Comparison of ENCODE assay signal across 8 mouse cellular contexts in the genomic region with DNA sequence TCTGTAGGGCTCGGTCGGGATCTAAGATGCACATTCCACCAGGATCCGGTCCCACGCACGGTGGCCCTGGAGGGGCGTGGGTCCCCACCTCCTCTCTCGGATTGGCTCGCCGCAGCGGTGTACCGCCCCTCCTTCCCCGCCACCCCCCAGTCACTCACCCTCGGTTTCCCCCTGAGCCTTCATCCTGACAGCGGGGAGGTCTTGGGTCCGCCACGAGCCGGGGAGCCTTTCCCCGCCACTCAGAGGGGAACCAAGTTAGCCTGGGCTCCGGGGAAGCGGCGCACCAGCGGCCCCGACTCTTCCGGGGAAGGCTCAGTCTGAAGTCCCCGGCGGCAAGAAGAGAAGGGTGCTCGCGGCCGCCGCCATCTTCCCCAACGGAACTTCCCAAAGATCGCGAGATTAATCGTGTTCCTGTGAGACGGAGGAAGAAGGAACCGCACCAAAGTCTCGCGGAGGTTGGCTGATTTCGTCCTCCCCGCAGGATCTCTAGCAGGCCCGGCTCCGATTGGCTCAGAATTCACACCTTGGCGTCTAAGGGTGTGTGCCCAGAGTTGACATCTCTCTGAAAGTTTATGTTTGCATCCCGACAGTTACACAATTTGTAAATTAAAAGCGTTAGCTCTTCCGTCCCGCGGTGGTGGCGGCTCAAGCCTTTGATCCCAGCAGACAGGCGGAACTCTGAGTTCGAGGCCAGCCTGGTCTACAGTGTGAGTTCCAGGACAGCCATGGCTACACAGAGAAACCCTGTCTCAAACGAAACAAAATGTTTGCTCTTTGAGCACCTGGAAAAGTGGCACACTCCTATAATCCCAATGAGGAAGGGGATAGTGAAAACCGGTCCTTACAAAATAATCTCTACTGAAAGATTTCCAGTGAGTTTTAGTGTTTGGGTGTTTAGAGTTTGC. TPM values are rescaled to one million over a fixed set of nuclear protein-coding genes. Genes with fewer than 3 reads are reported as not detected.
DNase-seq lines count a peak whose midpoint lies in the region; ATAC-seq and TF ChIP-seq lines count a peak whose summit lies in the region.

A gene (minus strand): TSS at position 393 of the 905 bp plus-strand sequence.

- intact Hi-C loops in gastrocnemius, adult 2 months (cut with DNase I): no loop called here
- intact Hi-C loops in left cerebral cortex, adult 2 months (cut with DNase I): loop anchor here (1.0 kb wide), 1 partner anchor 9 kb away; no protein-coding TSS in a partner anchor

- H3K4me3 ChIP-seq in gastrocnemius, adult 2 months: peak within 1 kb of the TSS; percentile 92
- H3K4me3 ChIP-seq in hindbrain, postnatal 0 days (ENCODE audit: low read length): peak within 1 kb of the TSS; percentile 86
- peak within 1 kb of the TSS; percentile 69 for H3K4me3 ChIP-seq in left cerebral cortex, adult 2 months

- TF ChIP-seq CTCF in gastrocnemius, adult 2 months (IDR thresholded peaks at IDR 0.05): no peak
- TF ChIP-seq CTCF in hindbrain, postnatal 0 days (IDR thresholded peaks at IDR 0.05; ENCODE audit: low read depth): no peak
- TF ChIP-seq CTCF in left cerebral cortex, adult 2 months (IDR thresholded peaks at IDR 0.05): no peak

- H3K36me3 ChIP-seq in hindbrain, postnatal 0 days (ENCODE audit: insufficient read depth, low read length): no peaks in the 10 kb centered on the region; the same call in 1 of the 2 replicates

- H3K4me2 ChIP-seq in hindbrain, postnatal 0 days (ENCODE audit: low read depth, low read length): peak within 1 kb of the TSS; percentile 83

- no peaks in the 10 kb centered on the region for H3K9me3 ChIP-seq in hindbrain, postnatal 0 days (ENCODE audit: low read length)

- DNase-seq in ZHBTc4 (ENCODE audit: low read depth, low spot score): peak; percentile 99
- peak; percentile 95 for DNase-seq in gastrocnemius, adult 2 months
- DNase-seq in hindbrain, postnatal 0 days (ENCODE audit: low spot score): peak; percentile 98
- DNase-seq in left cerebral cortex, adult 2 months (ENCODE audit: extremely low spot score in 1 of 2, low spot score in 2 of 2): peak; percentile 85 to 89
- DNase-seq in right cerebral cortex, adult 2 months (ENCODE audit: low spot score in 2 of 2): peak; percentile 92 to 93
- DNase-seq in urinary bladder, postnatal 14 days (ENCODE audit: low spot score): peak; percentile 94

- peak; percentile 96 for ATAC-seq in common myeloid progenitor, adult 5-6 weeks (replicated peaks; ENCODE audit: low read depth, poor library complexity, severe bottlenecking)
- peak; percentile 97 for ATAC-seq in hindbrain, postnatal 0 days
- ATAC-seq in megakaryocyte, adult 5-6 weeks (ENCODE audit: poor library complexity, severe bottlenecking): peak; percentile 97

- H3K4me1 ChIP-seq in hindbrain, postnatal 0 days (ENCODE audit: insufficient read depth, low read length): peaks cover 12% of the 10 kb centered on the region

- H3K27me3 ChIP-seq in hindbrain, postnatal 0 days (ENCODE audit: insufficient read depth, low read length): no peaks in the 10 kb centered on the region

- WGBS in hindbrain, postnatal 0 days: under 1% methylated on average over 52 of the region's 53 CpGs

- H3K9ac ChIP-seq in hindbrain, postnatal 0 days (replicated peaks; ENCODE audit: low read length): peak within 1 kb of the TSS; percentile 84

- H3K27ac ChIP-seq in gastrocnemius, adult 2 months: peak within 1 kb of the TSS; percentile 94
- peak within 1 kb of the TSS; percentile 94 for H3K27ac ChIP-seq in hindbrain, postnatal 0 days
- H3K27ac ChIP-seq in left cerebral cortex, adult 2 months: peak within 1 kb of the TSS; percentile 83

RNA-seq across cellular contexts. Expression of the gene that starts here (rescaled TPM):
- total RNA-seq in common myeloid progenitor, adult 5-6 weeks (2017): 53.2 and 58.4 TPM in 2 replicates
- 10 to 100 TPM; 26.4 to 33.1 TPM for total RNA-seq in gastrocnemius, adult 2 months (2021)
- 32.7 and 39.5 TPM in 2 replicates for total RNA-seq in hindbrain, postnatal 0 days (2014; rRNA removed)
- 48.9 and 49.0 TPM in 2 replicates for polyA plus RNA-seq in hindbrain, postnatal 0 days (2015; fragmentation: Nextera tagmentation; extraction: Ambion mirVana)
- 10 to 100 TPM; 54.9 to 55.1 TPM for total RNA-seq in left cerebral cortex, adult 2 months (2021)
- 64.5 and 70.6 TPM in 2 replicates for total RNA-seq in megakaryocyte, adult 5-6 weeks (2015)
- 32.5 and 36.3 TPM in 2 replicates for total RNA-seq in megakaryocyte, adult 5-6 weeks (2017)

Comparison
In these comparisons a context has a peak if more than half of its experiments do, and no peak if none do; other contexts are left out.
1. Peak in every context shown above with its lines: DNase-seq, ATAC-seq, H3K4me3 ChIP-seq and H3K27ac ChIP-seq.